In genomic region chr7:6823673-6824072, GRCm38 (mm10) we compare ENCODE assay signal across 17 mouse cellular contexts.
DNase-seq lines count a peak whose midpoint lies in the region; ATAC-seq lines count a peak whose summit lies in the region.
"Had no signal": no experiment of that assay in that cellular context is flagged by ENCODE, and none has a peak within 500 bp of the region (broad histone marks: within the 10 kb centered on the region; RNA-seq: fewer than 3 reads in every experiment).

No protein-coding gene starts in this region.

- H3K4me1 ChIP-seq in kidney, embryonic 14.5 days (ENCODE audit: control insufficient read depth, insufficient read depth, low read length): peaks cover 12% of the 10 kb centered on the region
- H3K4me1 ChIP-seq in limb, embryonic 13.5 days: peaks cover 27% of the 10 kb centered on the region

- peak; percentile 78 for ATAC-seq in kidney, embryonic 14.5 days (ENCODE audit: low FRiP score, low TSS enrichment)
- peak; percentile 63; the same call in 1 of the 2 replicates for ATAC-seq in limb, embryonic 13.5 days (ENCODE audit: low FRiP score, low read depth)
- ATAC-seq: hindbrain, embryonic 16.5 days had no signal

- no peak overlapping the region for H3K9ac ChIP-seq in kidney, embryonic 14.5 days (ENCODE audit: low read depth, low read length)
- no peak overlapping the region for H3K9ac ChIP-seq in limb, embryonic 13.5 days
- H3K9ac ChIP-seq: liver, embryonic 14.5 days had no signal

- DNase-seq in kidney, adult 8-10 months: no peak
- DNase-seq in Muller cell, postnatal 12 days (ENCODE audit: inconsistent ontology term): peak; percentile 16
- peak; percentile 49 for DNase-seq in embryo, embryonic 11 days
- no peak for DNase-seq in gastrocnemius, adult 18-20 months (ENCODE audit: low spot score)
- DNase-seq in cerebellum, adult 8-10 months: no peak
- DNase-seq in cerebellum, adult 11-12 months: no peak
- DNase-seq: adrenal gland, postnatal 25 days; B cell, adult 2 months; cerebellum, postnatal 36 days; heart, adult 2 months; heart, postnatal 10 days; right cerebral cortex, adult 18-20 months; spleen, adult 18-20 months had no signal

- H3K4me2 ChIP-seq in kidney, embryonic 14.5 days (replicated peaks; ENCODE audit: low read depth, low read length): no peak overlapping the region
- H3K4me2 ChIP-seq in limb, embryonic 13.5 days (replicated peaks): no peak overlapping the region

- no peaks in the 10 kb centered on the region for H3K27me3 ChIP-seq in kidney, embryonic 14.5 days (ENCODE audit: control insufficient read depth, insufficient read depth, low read length)
- H3K27me3 ChIP-seq in limb, embryonic 13.5 days: no peaks in the 10 kb centered on the region

- no peaks in the 10 kb centered on the region for H3K9me3 ChIP-seq in kidney, embryonic 14.5 days (ENCODE audit: control insufficient read depth, low read length)
- no peaks in the 10 kb centered on the region for H3K9me3 ChIP-seq in limb, embryonic 13.5 days

- H3K4me3 ChIP-seq in kidney, embryonic 14.5 days (ENCODE audit: low read length): no peak overlapping the region
- H3K4me3 ChIP-seq in limb, embryonic 13.5 days: no peak overlapping the region
- H3K4me3 ChIP-seq: heart, adult 2 months had no signal

- 33% methylated on average over 2 of the region's 2 CpGs for WGBS in kidney, embryonic 14.5 days
- WGBS in limb, embryonic 13.5 days: 62% methylated on average over 2 of the region's 2 CpGs

- H3K27ac ChIP-seq in kidney, embryonic 14.5 days (ENCODE audit: low read depth, low read length): peak overlapping the region; percentile 62; the same call in 1 of the 2 replicates
- peak overlapping the region; percentile 48; the same call in 1 of the 2 replicates for H3K27ac ChIP-seq in limb, embryonic 13.5 days
- H3K27ac ChIP-seq: heart, adult 2 months; liver, embryonic 14.5 days had no signal

- H3K36me3 ChIP-seq in kidney, embryonic 14.5 days (ENCODE audit: control insufficient read depth, insufficient read depth, low read length): no peaks in the 10 kb centered on the region
- no peaks in the 10 kb centered on the region for H3K36me3 ChIP-seq in limb, embryonic 13.5 days

Comparison
In these comparisons a context has a peak if more than half of its experiments do, and no peak if none do; other contexts are left out.
1. DNase-seq: peak in Muller cell, postnatal 12 days (single experiment) and embryo, embryonic 11 days (single experiment); none in kidney, adult 8-10 months (0 of 2), gastrocnemius, adult 18-20 months (single experiment), cerebellum, adult 8-10 months (single experiment) and cerebellum, adult 11-12 months (single experiment).